Mouse (Mus musculus): ENCODE results near the gene Syce2. TPM values are rescaled to one million over a fixed set of nuclear protein-coding genes. Genes with fewer than 3 reads are reported as not detected.

Gene Syce2
- polyA plus RNA-seq, 1 experiment = 15.0 TPM

DNA sequence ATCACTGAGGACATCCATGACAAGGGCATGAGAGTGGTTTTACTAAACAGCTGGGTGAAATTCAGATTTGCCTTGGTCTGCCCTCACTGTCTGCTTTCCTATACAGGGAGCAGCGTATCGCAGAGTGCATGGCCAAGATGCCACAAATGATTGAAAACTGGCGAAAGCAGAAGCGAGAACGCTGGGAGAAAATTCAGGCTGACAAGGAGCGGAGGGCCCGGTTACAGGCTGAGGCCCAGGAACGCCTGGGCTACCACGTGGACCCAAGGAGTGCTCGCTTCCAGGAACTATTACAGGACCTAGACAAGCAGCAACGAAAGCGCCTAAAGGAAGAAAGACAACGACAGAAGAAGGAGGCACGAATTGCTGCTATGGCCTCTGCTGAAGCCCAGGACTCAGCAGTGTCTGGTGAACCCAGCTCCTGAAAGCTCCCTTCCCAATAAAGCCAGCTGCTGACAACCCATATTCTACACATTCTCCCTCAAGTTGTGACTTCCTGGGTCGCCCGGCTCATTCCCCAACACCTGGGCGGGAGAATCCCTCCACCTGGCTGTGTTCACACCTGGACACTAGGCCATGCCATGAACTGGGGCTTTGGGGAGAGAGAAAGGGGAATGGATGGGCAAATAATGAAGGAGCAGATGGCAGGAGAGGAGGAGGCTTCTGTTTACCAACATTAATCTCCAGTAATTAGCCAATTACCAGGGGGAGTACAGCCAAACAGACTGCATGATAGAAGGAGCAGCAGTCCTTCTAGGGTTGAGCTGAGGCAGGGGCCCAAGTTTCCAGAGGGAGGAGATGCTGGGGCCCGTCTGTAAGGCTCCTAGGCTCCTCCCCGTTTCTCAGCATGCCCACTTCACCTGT, 37.7 kb upstream of the Syce2 start:
- H3K4me3 ChIP-seq (replicated peaks) = peak overlapping the region; percentile 98
- peaks cover 86% of the 10 kb centered on the region for H3K4me1 ChIP-seq (ENCODE audit: control insufficient read depth)
- no peaks in the 10 kb centered on the region for H3K27me3 ChIP-seq (ENCODE audit: control insufficient read depth)
- H3K9me3 ChIP-seq (ENCODE audit: control insufficient read depth, low read length) = no peaks in the 10 kb centered on the region
- peaks cover 78% of the 10 kb centered on the region for H3K36me3 ChIP-seq (ENCODE audit: control insufficient read depth)
- TF ChIP-seq TAL1 (IDR thresholded peaks at IDR 0.05; ENCODE audit: low read length) (no peak), GATA1 (IDR thresholded peaks at IDR 0.05; ENCODE audit: low read length) (no peak)

DNA sequence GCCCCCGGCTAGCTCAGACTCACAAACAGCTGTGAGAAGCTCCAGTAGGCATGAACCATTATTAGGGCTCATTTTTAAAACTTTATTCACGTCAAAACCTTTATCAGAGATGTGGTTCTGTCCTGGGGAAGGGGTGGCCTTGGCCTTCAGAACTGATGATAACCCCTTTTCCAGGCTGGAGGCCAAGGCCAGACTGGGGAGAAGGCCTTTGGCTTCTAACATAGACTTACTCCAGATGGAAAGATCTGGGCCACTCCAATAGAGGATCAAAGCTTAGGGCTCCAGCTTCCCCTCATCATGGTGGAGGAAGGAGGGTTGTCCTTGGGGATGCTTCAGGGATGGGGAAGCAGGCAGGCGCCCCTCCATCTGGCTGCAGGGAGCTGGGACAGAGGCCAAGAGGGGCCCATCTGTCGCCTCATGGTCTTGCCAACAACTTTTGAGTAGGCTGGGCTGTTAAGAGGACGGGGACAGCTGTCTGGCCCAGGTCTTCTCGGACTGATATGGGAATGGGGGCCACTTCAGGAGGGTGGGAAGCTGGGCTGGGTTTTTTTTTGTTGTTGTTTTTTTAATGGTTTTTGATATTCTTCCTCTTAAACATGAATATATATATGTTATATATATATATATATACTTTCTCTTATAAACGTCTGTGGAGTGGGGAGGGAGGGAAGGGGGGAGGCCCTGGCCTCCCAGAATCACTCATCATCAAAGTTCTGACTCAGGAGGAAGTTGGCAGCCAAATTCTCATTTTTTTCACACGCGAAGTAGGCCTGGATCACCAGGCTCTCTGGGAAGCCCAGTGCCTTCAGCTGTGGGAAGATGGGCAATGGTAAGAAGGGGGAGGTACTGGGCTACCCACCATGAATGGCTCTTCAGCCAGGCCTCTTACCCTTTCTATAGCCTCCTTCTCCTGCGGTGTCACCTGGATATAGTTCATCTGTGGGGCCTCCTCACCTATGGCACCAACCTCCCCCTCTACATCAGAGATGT, 36.8 kb upstream of the Syce2 start:
- H3K4me3 ChIP-seq (replicated peaks) = peak overlapping the region; percentile 98

DNA sequence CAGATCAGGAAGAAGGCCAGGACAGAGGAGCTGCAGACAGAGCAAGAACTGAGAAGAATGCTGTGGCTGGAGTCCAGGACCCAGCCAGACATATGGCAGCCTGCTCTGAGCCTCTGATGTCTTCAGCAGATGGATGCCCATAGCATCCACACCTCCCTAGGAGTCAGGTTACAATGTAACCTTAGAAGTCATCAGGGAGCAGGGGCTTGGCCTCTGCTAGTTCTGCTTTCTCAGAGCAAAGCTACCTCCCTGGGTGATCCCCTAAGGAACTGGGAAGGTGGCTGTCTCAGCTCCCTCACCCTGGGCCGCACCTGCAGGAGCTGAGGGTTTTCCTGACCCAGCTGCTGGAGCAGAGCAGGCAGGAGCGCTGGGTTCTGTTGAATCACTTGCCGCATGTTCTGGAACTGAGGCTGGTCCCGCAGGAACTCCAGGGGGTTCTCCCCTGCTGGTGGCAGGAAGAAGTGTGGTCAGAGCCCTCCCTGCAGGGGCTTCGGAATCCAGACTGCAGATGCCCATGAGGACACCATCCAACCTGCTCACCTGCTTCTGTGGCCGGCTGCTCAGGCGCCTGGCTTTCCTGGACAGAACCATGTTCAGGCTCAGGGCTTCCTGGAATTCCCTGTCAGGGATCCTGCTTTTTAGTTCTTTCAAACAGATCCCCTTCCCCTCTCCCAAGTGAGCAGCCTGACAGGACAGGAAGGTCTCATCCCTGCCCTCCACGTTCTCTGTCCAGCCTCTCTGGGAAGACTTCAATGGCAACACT, 34.6 kb upstream of the Syce2 start:
- TF ChIP-seq GATA1 (IDR thresholded peaks at IDR 0.05; ENCODE audit: low read length) = no peak
- no peak for TF ChIP-seq TAL1 (IDR thresholded peaks at IDR 0.05; ENCODE audit: low read length)
- no peaks in the 10 kb centered on the region for H3K27me3 ChIP-seq (ENCODE audit: control insufficient read depth)
- peaks cover 95% of the 10 kb centered on the region for H3K36me3 ChIP-seq (ENCODE audit: control insufficient read depth)
- peaks cover 89% of the 10 kb centered on the region for H3K4me1 ChIP-seq (ENCODE audit: control insufficient read depth)
- H3K9me3 ChIP-seq (ENCODE audit: control insufficient read depth, low read length) = no peaks in the 10 kb centered on the region
- H3K4me3 ChIP-seq (replicated peaks) = peak overlapping the region; percentile 95

More for the DNA sequence above, 36.8 kb upstream of the Syce2 start:
- H3K9me3 ChIP-seq (ENCODE audit: control insufficient read depth, low read length) = no peaks in the 10 kb centered on the region
- H3K27me3 ChIP-seq (ENCODE audit: control insufficient read depth) = no peaks in the 10 kb centered on the region
- TF ChIP-seq TAL1 (IDR thresholded peaks at IDR 0.05; ENCODE audit: low read length) (no peak), GATA1 (IDR thresholded peaks at IDR 0.05; ENCODE audit: low read length) (no peak)
- peaks cover 82% of the 10 kb centered on the region for H3K36me3 ChIP-seq (ENCODE audit: control insufficient read depth)
- H3K4me1 ChIP-seq (ENCODE audit: control insufficient read depth) = peaks cover 87% of the 10 kb centered on the region

DNA sequence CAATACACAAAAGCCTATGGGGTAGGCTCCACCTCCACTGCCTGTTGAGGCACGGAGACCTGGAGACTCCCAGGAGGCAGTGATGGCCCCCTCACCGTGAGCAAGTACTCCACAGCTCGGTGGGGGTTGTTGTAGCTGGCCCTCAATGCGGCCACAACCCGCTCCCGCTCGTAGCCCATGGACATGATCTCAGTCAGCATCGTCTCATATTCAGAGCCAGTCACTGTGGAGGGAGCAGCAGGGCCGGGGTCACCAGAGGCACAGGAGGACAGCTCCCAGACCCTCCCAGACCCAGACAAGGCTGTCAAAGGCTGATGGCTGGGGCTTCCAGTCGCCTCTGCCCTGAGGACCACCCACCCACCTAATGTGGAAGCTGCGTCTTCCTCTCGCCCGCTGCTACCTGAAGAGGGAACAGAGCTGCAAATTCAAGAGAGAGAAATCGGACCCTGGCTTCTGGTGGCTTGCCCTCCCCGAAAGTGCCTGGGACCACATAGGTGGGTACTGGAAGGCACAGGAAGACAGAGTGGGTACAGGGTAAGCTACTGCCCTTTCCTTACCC, 33.9 kb upstream of the Syce2 start:
- no peaks in the 10 kb centered on the region for H3K27me3 ChIP-seq (ENCODE audit: control insufficient read depth)
- peaks cover 97% of the 10 kb centered on the region for H3K36me3 ChIP-seq (ENCODE audit: control insufficient read depth)
- H3K4me1 ChIP-seq (ENCODE audit: control insufficient read depth) = peaks cover 90% of the 10 kb centered on the region
- no peaks in the 10 kb centered on the region for H3K9me3 ChIP-seq (ENCODE audit: control insufficient read depth, low read length)
- TF ChIP-seq GATA1 (IDR thresholded peaks at IDR 0.05; ENCODE audit: low read length) = no peak
- TF ChIP-seq TAL1 (IDR thresholded peaks at IDR 0.05; ENCODE audit: low read length) = no peak
- peak overlapping the region; percentile 95 for H3K4me3 ChIP-seq (replicated peaks)

DNA sequence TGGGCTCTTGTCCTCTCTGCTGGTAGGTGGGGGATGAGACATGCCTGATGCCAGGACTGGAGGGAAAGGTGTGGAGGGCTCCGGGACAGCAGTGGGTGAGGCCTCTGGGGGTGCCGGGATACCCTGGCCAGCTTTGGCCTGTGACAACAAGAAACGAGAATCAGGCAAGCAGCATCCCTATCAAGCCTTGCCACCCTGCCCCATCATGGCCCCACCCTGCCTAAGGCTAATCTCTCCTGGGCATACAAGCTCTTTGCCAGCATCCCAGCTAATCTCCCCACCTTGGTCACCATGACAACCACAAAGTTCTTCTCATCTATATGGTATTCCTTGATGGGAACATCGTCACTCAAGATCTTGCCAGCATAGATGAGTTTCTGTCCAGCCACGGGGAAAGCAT, 33.4 kb upstream of the Syce2 start:
- H3K36me3 ChIP-seq (ENCODE audit: control insufficient read depth) = peaks cover 97% of the 10 kb centered on the region
- peak overlapping the region; percentile 95 for H3K4me3 ChIP-seq (replicated peaks)
- H3K4me1 ChIP-seq (ENCODE audit: control insufficient read depth) = peaks cover 90% of the 10 kb centered on the region
- no peaks in the 10 kb centered on the region for H3K9me3 ChIP-seq (ENCODE audit: control insufficient read depth, low read length)
- peak; percentile 97 for TF ChIP-seq TAL1 (IDR thresholded peaks at IDR 0.05; ENCODE audit: low read length)
- peak; percentile 99 for TF ChIP-seq GATA1 (IDR thresholded peaks at IDR 0.05; ENCODE audit: low read length)
- H3K27me3 ChIP-seq (ENCODE audit: control insufficient read depth) = no peaks in the 10 kb centered on the region

DNA sequence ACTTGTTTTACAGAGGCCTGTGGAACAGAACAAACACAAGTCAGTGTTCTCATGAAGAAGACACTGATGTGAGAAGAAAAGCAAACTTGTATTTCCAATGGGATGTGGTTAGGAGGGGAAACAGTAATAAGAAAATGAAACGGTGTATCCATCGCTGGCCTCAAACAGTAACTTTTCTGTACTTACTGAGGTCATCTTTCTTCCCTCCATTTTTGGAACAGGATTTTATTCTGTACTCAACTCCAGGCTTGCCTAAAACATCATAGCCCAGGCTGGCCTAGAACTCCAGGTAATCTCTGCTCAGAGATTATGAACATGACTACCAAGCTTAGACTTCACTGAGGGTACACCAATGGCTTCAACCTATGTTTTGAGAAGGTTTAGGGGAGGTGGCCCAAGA, 32.5 kb upstream of the Syce2 start:
- H3K4me1 ChIP-seq (ENCODE audit: control insufficient read depth) = peaks cover 90% of the 10 kb centered on the region
- no peaks in the 10 kb centered on the region for H3K9me3 ChIP-seq (ENCODE audit: control insufficient read depth, low read length)
- peaks cover 97% of the 10 kb centered on the region for H3K36me3 ChIP-seq (ENCODE audit: control insufficient read depth)

DNA sequence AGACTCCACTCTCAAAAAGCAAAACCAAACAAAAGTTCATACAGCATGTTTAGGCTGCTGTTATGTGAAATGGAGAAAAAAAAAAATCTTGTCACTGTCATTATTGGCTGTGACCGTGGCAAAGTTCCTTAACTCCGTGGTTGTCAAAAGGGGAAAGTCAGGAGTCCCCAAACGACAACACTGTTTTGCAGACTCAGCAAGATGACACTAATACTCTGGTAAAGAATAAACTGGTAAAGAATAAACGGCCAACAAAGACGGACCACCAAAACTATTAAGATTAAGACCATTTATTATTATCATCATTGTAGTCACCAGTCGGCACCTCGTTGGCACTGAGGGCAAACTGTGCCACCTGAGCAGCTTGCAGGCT, 32.0 kb upstream of the Syce2 start:
- H3K36me3 ChIP-seq (ENCODE audit: control insufficient read depth) = peaks cover 97% of the 10 kb centered on the region
- H3K4me3 ChIP-seq (replicated peaks) = peak overlapping the region; percentile 95
- TF ChIP-seq GATA1 (IDR thresholded peaks at IDR 0.05; ENCODE audit: low read length) (no peak), TAL1 (IDR thresholded peaks at IDR 0.05; ENCODE audit: low read length) (no peak)
- H3K4me1 ChIP-seq (ENCODE audit: control insufficient read depth) = peaks cover 90% of the 10 kb centered on the region
- no peaks in the 10 kb centered on the region for H3K27me3 ChIP-seq (ENCODE audit: control insufficient read depth)
- no peaks in the 10 kb centered on the region for H3K9me3 ChIP-seq (ENCODE audit: control insufficient read depth, low read length)

More for the DNA sequence above, 32.5 kb upstream of the Syce2 start:
- H3K4me3 ChIP-seq (replicated peaks) = peak overlapping the region; percentile 95
- H3K27me3 ChIP-seq (ENCODE audit: control insufficient read depth) = no peaks in the 10 kb centered on the region
- no peak for TF ChIP-seq TAL1 (IDR thresholded peaks at IDR 0.05; ENCODE audit: low read length)
- no peak for TF ChIP-seq GATA1 (IDR thresholded peaks at IDR 0.05; ENCODE audit: low read length)

DNA sequence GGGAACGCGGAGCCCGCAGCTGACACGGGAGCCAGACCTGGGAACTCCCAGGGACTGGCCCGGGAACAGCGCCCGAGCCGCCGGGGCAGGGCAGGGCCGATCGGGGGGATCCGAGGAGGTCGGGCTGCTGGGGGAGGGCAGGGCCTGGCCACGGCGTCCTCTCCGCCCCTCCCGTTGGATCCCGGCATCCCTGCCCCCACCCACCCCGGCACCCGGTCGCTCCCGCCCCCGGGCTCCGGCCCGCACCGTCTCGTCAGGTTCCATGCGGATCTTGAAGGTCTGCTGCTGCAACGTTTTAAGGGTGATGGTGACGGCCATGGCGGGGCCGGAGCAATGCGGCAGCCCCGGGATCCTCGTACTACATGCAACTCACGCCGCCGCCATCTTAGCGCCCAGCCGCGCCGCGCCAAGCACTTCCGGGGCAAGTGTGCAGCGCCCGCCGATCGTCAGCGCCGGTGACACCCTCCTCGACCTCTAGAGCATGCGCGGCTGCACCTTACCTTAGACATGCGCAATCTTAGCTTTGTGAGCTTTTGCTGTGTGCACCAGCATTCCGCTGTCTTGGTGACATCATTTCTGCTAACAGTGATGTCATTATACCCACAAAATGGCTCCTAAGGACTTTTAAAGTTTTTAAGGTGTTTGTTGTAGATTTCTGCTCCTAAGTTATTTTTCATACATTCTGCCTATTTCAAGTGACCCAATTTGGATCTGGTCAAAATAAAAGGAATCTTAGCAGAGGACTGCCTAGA, 31.5 kb upstream of the Syce2 start, which contains the start of gene Rad23a:
Rad23a (minus strand) TSS at position 418 of the 752 bp plus-strand sequence.
- H3K36me3 ChIP-seq (ENCODE audit: control insufficient read depth) = peaks cover 97% of the 10 kb centered on the region
- H3K4me3 ChIP-seq (replicated peaks) = peak within 1 kb of the TSS; percentile 95
- TF ChIP-seq TAL1 (IDR thresholded peaks at IDR 0.05; ENCODE audit: low read length) (no peak), GATA1 (IDR thresholded peaks at IDR 0.05; ENCODE audit: low read length) (no peak)
- H3K9me3 ChIP-seq (ENCODE audit: control insufficient read depth, low read length) = no peaks in the 10 kb centered on the region
- no peaks in the 10 kb centered on the region for H3K27me3 ChIP-seq (ENCODE audit: control insufficient read depth)
- peaks cover 91% of the 10 kb centered on the region for H3K4me1 ChIP-seq (ENCODE audit: control insufficient read depth)

Data from erythroblast, embryonic 14.5 days (primary cell).